9 mouse cellular contexts compared by ENCODE assay signal in genomic region chr16:34192959-34193842, GRCm38 (mm10).
DNase-seq lines count a peak whose midpoint lies in the region; ATAC-seq and TF ChIP-seq lines count a peak whose summit lies in the region.
"Had no signal": no experiment of that assay in that cellular context is flagged by ENCODE, and none has a peak within 500 bp of the region (broad histone marks: within the 10 kb centered on the region; RNA-seq: fewer than 3 reads in every experiment).

No protein-coding gene starts in this region.

- H3K27me3 ChIP-seq in heart, adult 2 months (ENCODE audit: control insufficient read depth, insufficient read depth, low read length), result no peaks in the 10 kb centered on the region
- H3K27me3 ChIP-seq in heart, embryonic 11.5 days (ENCODE audit: control insufficient read depth, insufficient read depth, low read length), result no peaks in the 10 kb centered on the region
- no peaks in the 10 kb centered on the region for H3K27me3 ChIP-seq in hindbrain, embryonic 15.5 days
- no peaks in the 10 kb centered on the region for H3K27me3 ChIP-seq in midbrain, embryonic 10.5 days (ENCODE audit: low read depth, poor library complexity, severe bottlenecking)

- H3K4me2 ChIP-seq in heart, embryonic 11.5 days, result no peak overlapping the region
- no peak overlapping the region for H3K4me2 ChIP-seq in hindbrain, embryonic 15.5 days
- H3K4me2 ChIP-seq: limb, embryonic 13.5 days had no signal

- H3K4me1 ChIP-seq in heart, adult 2 months (ENCODE audit: control insufficient read depth, insufficient read depth, low read length), result no peaks in the 10 kb centered on the region
- H3K4me1 ChIP-seq in heart, embryonic 11.5 days (ENCODE audit: control insufficient read depth, insufficient read depth, low read length), result no peaks in the 10 kb centered on the region
- H3K4me1 ChIP-seq in hindbrain, embryonic 15.5 days (replicated peaks), result no peaks in the 10 kb centered on the region
- H3K4me1 ChIP-seq in midbrain, embryonic 10.5 days, result 0 out of 2 replicates have a peak, but pooled peaks cover 3% of the 10 kb centered on the region
- H3K4me1 ChIP-seq: limb, embryonic 13.5 days had no signal

- no peak overlapping the region for H3K27ac ChIP-seq in heart, adult 2 months
- no peak overlapping the region for H3K27ac ChIP-seq in heart, embryonic 11.5 days (ENCODE audit: low read depth, low read length)
- H3K27ac ChIP-seq in hindbrain, embryonic 15.5 days (replicated peaks), result no peak overlapping the region
- no peak overlapping the region for H3K27ac ChIP-seq in midbrain, embryonic 10.5 days (replicated peaks)
- H3K27ac ChIP-seq: limb, embryonic 13.5 days had no signal

- H3K4me3 ChIP-seq in heart, adult 2 months, result no peak overlapping the region
- H3K4me3 ChIP-seq in heart, embryonic 11.5 days (ENCODE audit: low read depth, low read length), result no peak overlapping the region
- no peak overlapping the region for H3K4me3 ChIP-seq in hindbrain, embryonic 15.5 days
- no peak overlapping the region for H3K4me3 ChIP-seq in midbrain, embryonic 10.5 days
- H3K4me3 ChIP-seq: limb, embryonic 13.5 days had no signal

- no peaks in the 10 kb centered on the region for H3K36me3 ChIP-seq in heart, adult 2 months (ENCODE audit: control insufficient read depth, insufficient read depth, low read length)
- H3K36me3 ChIP-seq in heart, embryonic 11.5 days (ENCODE audit: control insufficient read depth, insufficient read depth, low read length), result no peaks in the 10 kb centered on the region
- peaks cover 20% of the 10 kb centered on the region; the same call in 1 of the 2 replicates for H3K36me3 ChIP-seq in hindbrain, embryonic 15.5 days
- H3K36me3 ChIP-seq in midbrain, embryonic 10.5 days, result peaks cover 30% of the 10 kb centered on the region

- TF ChIP-seq CTCF in heart, adult 2 months (IDR thresholded peaks at IDR 0.05), result peak; percentile 84

- no peak overlapping the region for H3K9ac ChIP-seq in heart, adult 2 months (ENCODE audit: low read depth, low read length)
- no peak overlapping the region for H3K9ac ChIP-seq in heart, embryonic 11.5 days (ENCODE audit: low read depth, low read length)
- H3K9ac ChIP-seq in hindbrain, embryonic 15.5 days, result no peak overlapping the region
- H3K9ac ChIP-seq: limb, embryonic 13.5 days had no signal

- ATAC-seq in heart, embryonic 11.5 days (replicated peaks; ENCODE audit: insufficient number of reproducible peaks, low FRiP score, low TSS enrichment), result no peak
- ATAC-seq in hindbrain, embryonic 15.5 days (ENCODE audit: low FRiP score, low read depth), result peak; percentile 63; the same call in 1 of the 2 replicates

- intact Hi-C loops in heart, adult 2 months (cut with DNase I), result loop anchor here (1.0 to 10.0 kb wide), 3 partner anchors 96 to 508 kb away; no protein-coding TSS in a partner anchor

- H3K9me3 ChIP-seq in heart, embryonic 11.5 days (replicated peaks; ENCODE audit: control insufficient read depth, low read length), result no peaks in the 10 kb centered on the region
- no peaks in the 10 kb centered on the region for H3K9me3 ChIP-seq in hindbrain, embryonic 15.5 days
- no peaks in the 10 kb centered on the region for H3K9me3 ChIP-seq in midbrain, embryonic 10.5 days (replicated peaks)
- H3K9me3 ChIP-seq: limb, embryonic 13.5 days had no signal

- peak; percentile 81; the same call in 1 of the 2 replicates for TF ChIP-seq EP300 in heart, adult 2 months (IDR thresholded peaks at IDR 0.05; ENCODE audit: insufficient read depth, low read depth, low read length)

- 51% methylated on average over 10 of the region's 10 CpGs for WGBS in heart, adult 2 months
- WGBS in heart, embryonic 11.5 days (ENCODE audit: insufficient replicate concordance), result 43% methylated on average over 10 of the region's 10 CpGs
- 50% methylated on average over 10 of the region's 10 CpGs for WGBS in hindbrain, embryonic 15.5 days
- WGBS in midbrain, embryonic 10.5 days, result 58% methylated on average over 10 of the region's 10 CpGs

- no peaks in the 10 kb centered on the region for H3K79me2 ChIP-seq in heart, adult 2 months (replicated peaks; ENCODE audit: control insufficient read depth, insufficient read depth, low read length)

- TF ChIP-seq POLR2A in heart, adult 2 months (IDR thresholded peaks at IDR 0.05; ENCODE audit: insufficient read depth, low read depth, low read length), result no peak

- peak in 1 of 2 experiments; percentile 44 for DNase-seq in heart, adult 2 months
- DNase-seq in 3T3-L1 (ENCODE audit: low read depth, low spot score) (peak; percentile 74), adipocyte (ENCODE audit: low spot score) (peak; percentile 76)
- peak; percentile 66 for DNase-seq in embryo, embryonic 11 days
- peak; percentile 42 for DNase-seq in midbrain, embryonic 10.5 days (ENCODE audit: low spot score)
- no peak for DNase-seq in frontal cortex, postnatal 25 days (ENCODE audit: low spot score in 2 of 2)

Comparison
In these comparisons a context has a peak if more than half of its experiments do, and no peak if none do; other contexts are left out.
1. DNase-seq: peak in 3T3-L1 (single experiment), adipocyte (single experiment), embryo, embryonic 11 days (single experiment) and midbrain, embryonic 10.5 days (single experiment); none in frontal cortex, postnatal 25 days (0 of 2).